Mouse (Mus musculus): ENCODE results near the gene Ppp1r9b. TPM values are rescaled to one million over a fixed set of nuclear protein-coding genes. Genes with fewer than 3 reads are reported as not detected.

The Ppp1r9b gene
- polyA plus RNA-seq, 1 experiment from 2014 or later: 18.2 TPM

- Histone ChIP-seq H3K27ac (0 out of 2 replicates have a peak overlapping the region, but pooled peaks have one; percentile 8), H3K9ac (peak overlapping the region; percentile 97), H3K4me3 (peak overlapping the region; percentile 93), H3K9me3 (no peaks in the 10 kb centered on the region), H3K36me3 (peaks cover 22% of the 10 kb centered on the region), H3K27me3 (replicated peaks) (no peaks in the 10 kb centered on the region), H3K4me2 (replicated peaks) (peak overlapping the region; percentile 88), H3K4me1 (peaks cover 60% of the 10 kb centered on the region)
- 2% methylated on average over 20 of the region's 20 CpGs for WGBS
- ATAC-seq (ENCODE audit: low FRiP score, low read depth): no peak
Observed at GRCm38 (mm10) chr11:94992480-94992753, 1.6 kb downstream of the Ppp1r9b start.

GRCm38 (mm10) chr11:94992754-94993606, 2.1 kb downstream of the Ppp1r9b start:
- H3K4me1 ChIP-seq: peaks cover 64% of the 10 kb centered on the region

GRCm38 (mm10) chr11:94994208-94994814, 3.5 kb downstream of the Ppp1r9b start:
- ATAC-seq (ENCODE audit: low FRiP score, low read depth): no peak
- Histone ChIP-seq H3K4me1 (peaks cover 59% of the 10 kb centered on the region), H3K9ac (peak overlapping the region; percentile 97), H3K9me3 (no peaks in the 10 kb centered on the region), H3K4me2 (replicated peaks) (peak overlapping the region; percentile 88), H3K27ac (no peak overlapping the region), H3K36me3 (peaks cover 40% of the 10 kb centered on the region), H3K27me3 (replicated peaks) (no peaks in the 10 kb centered on the region), H3K4me3 (peak overlapping the region; percentile 93)
- WGBS: 59% methylated on average over 10 of the region's 10 CpGs

More at GRCm38 (mm10) chr11:94992754-94993606, 2.1 kb downstream of the Ppp1r9b start:
- Histone ChIP-seq H3K27me3 (replicated peaks) (no peaks in the 10 kb centered on the region), H3K36me3 (peaks cover 27% of the 10 kb centered on the region), H3K9ac (peak overlapping the region; percentile 97), H3K27ac (no peak overlapping the region), H3K9me3 (no peaks in the 10 kb centered on the region), H3K4me3 (peak overlapping the region; percentile 93), H3K4me2 (replicated peaks) (peak overlapping the region; percentile 88)
- 2% methylated on average over 22 of the region's 22 CpGs for WGBS
- ATAC-seq (ENCODE audit: low FRiP score, low read depth): no peak

- WGBS: 87% methylated on average over 11 of the region's 11 CpGs
- H3K9me3 ChIP-seq: no peaks in the 10 kb centered on the region
- H3K36me3 ChIP-seq: peaks cover 49% of the 10 kb centered on the region
- H3K9ac ChIP-seq: peak overlapping the region; percentile 97
- ATAC-seq (ENCODE audit: low FRiP score, low read depth): no peak
- peak overlapping the region; percentile 93 for H3K4me3 ChIP-seq
- peak overlapping the region; percentile 88 for H3K4me2 ChIP-seq (replicated peaks)
- peaks cover 60% of the 10 kb centered on the region for H3K4me1 ChIP-seq
- no peak overlapping the region for H3K27ac ChIP-seq
- H3K27me3 ChIP-seq (replicated peaks): no peaks in the 10 kb centered on the region
Observed at GRCm38 (mm10) chr11:94994947-94995772, 4.3 kb downstream of the Ppp1r9b start.

GRCm38 (mm10) chr11:94996101-94996500, 5.3 kb downstream of the Ppp1r9b start:
- 0 out of 2 replicates have a peak overlapping the region, but pooled peaks have one; percentile 10 for H3K4me3 ChIP-seq
- H3K36me3 ChIP-seq: peaks cover 54% of the 10 kb centered on the region
- peaks cover 65% of the 10 kb centered on the region for H3K4me1 ChIP-seq
- H3K9me3 ChIP-seq: no peaks in the 10 kb centered on the region
- no peaks in the 10 kb centered on the region for H3K27me3 ChIP-seq (replicated peaks)
- no peak for ATAC-seq (ENCODE audit: low FRiP score, low read depth)
- H3K4me2 ChIP-seq (replicated peaks): peak overlapping the region; percentile 88
- 89% methylated on average over 8 of the region's 8 CpGs for WGBS
- H3K9ac ChIP-seq: peak overlapping the region; percentile 97; the same call in 1 of the 2 replicates
- H3K27ac ChIP-seq: no peak overlapping the region

GRCm38 (mm10) chr11:94996984-94997383, 6.1 kb downstream of the Ppp1r9b start:
- 89% methylated on average over 6 of the region's 6 CpGs for WGBS
- no peak overlapping the region for H3K27ac ChIP-seq
- no peak overlapping the region for H3K4me3 ChIP-seq
- ATAC-seq (ENCODE audit: low FRiP score, low read depth): no peak
- peaks cover 61% of the 10 kb centered on the region for H3K36me3 ChIP-seq
- H3K9me3 ChIP-seq: no peaks in the 10 kb centered on the region
- peaks cover 73% of the 10 kb centered on the region for H3K4me1 ChIP-seq
- no peaks in the 10 kb centered on the region for H3K27me3 ChIP-seq (replicated peaks)
- 0 out of 2 replicates have a peak overlapping the region, but pooled peaks have one; percentile 14 for H3K4me2 ChIP-seq (replicated peaks)
- H3K9ac ChIP-seq: no peak overlapping the region

- Histone ChIP-seq H3K36me3 (peaks cover 67% of the 10 kb centered on the region), H3K4me2 (replicated peaks) (no peak overlapping the region), H3K4me1 (peaks cover 68% of the 10 kb centered on the region), H3K4me3 (no peak overlapping the region), H3K9me3 (no peaks in the 10 kb centered on the region), H3K9ac (no peak overlapping the region), H3K27ac (no peak overlapping the region), H3K27me3 (replicated peaks) (no peaks in the 10 kb centered on the region)
- ATAC-seq (ENCODE audit: low FRiP score, low read depth): no peak
- WGBS: 74% methylated on average over 5 of the region's 5 CpGs
Observed at GRCm38 (mm10) chr11:94997596-94997995, 6.8 kb downstream of the Ppp1r9b start.

- ATAC-seq (ENCODE audit: low FRiP score, low read depth): no peak
- WGBS: 84% methylated on average over 16 of the region's 16 CpGs
- H3K9me3 ChIP-seq: no peaks in the 10 kb centered on the region
- H3K4me1 ChIP-seq: peaks cover 63% of the 10 kb centered on the region
- peaks cover 72% of the 10 kb centered on the region for H3K36me3 ChIP-seq
- H3K4me2 ChIP-seq (replicated peaks): no peak overlapping the region
- H3K27me3 ChIP-seq (replicated peaks): no peaks in the 10 kb centered on the region
- H3K9ac ChIP-seq: no peak overlapping the region
- H3K4me3 ChIP-seq: no peak overlapping the region
- H3K27ac ChIP-seq: no peak overlapping the region
Observed at GRCm38 (mm10) chr11:94998041-94998531, 7.3 kb downstream of the Ppp1r9b start.

- Histone ChIP-seq H3K27ac (peak overlapping the region; percentile 46; the same call in 1 of the 2 replicates), H3K4me1 (peaks cover 43% of the 10 kb centered on the region), H3K9ac (0 out of 2 replicates have a peak overlapping the region, but pooled peaks have one; percentile 29), H3K36me3 (peaks cover 88% of the 10 kb centered on the region), H3K27me3 (replicated peaks) (no peaks in the 10 kb centered on the region), H3K4me3 (no peak overlapping the region; the same call in 1 of the 2 replicates), H3K9me3 (no peaks in the 10 kb centered on the region), H3K4me2 (replicated peaks) (peak overlapping the region; percentile 21)
- 73% methylated on average over 8 of the region's 8 CpGs for WGBS
- no peak for ATAC-seq (ENCODE audit: low FRiP score, low read depth)
Observed at GRCm38 (mm10) chr11:95000128-95000527, 9.3 kb downstream of the Ppp1r9b start.

- H3K4me2 ChIP-seq (replicated peaks): peak overlapping the region; percentile 21
- H3K4me3 ChIP-seq: no peak overlapping the region; the same call in 1 of the 2 replicates
- H3K9ac ChIP-seq: 0 out of 2 replicates have a peak overlapping the region, but pooled peaks have one; percentile 29
- H3K27me3 ChIP-seq (replicated peaks): no peaks in the 10 kb centered on the region
- H3K27ac ChIP-seq: peak overlapping the region; percentile 46
- peaks cover 93% of the 10 kb centered on the region for H3K36me3 ChIP-seq
- H3K9me3 ChIP-seq: no peaks in the 10 kb centered on the region
- ATAC-seq (ENCODE audit: low FRiP score, low read depth): peak; percentile 1; the same call in 1 of the 2 replicates
- peaks cover 38% of the 10 kb centered on the region for H3K4me1 ChIP-seq
- 40% methylated on average over 4 of the region's 4 CpGs for WGBS
Observed at GRCm38 (mm10) chr11:95000548-95000947, 9.7 kb downstream of the Ppp1r9b start.

- no peaks in the 10 kb centered on the region for H3K9me3 ChIP-seq
- H3K4me1 ChIP-seq: peaks cover 38% of the 10 kb centered on the region
- no peaks in the 10 kb centered on the region for H3K27me3 ChIP-seq (replicated peaks)
- H3K4me2 ChIP-seq (replicated peaks): peak overlapping the region; percentile 21
- peak overlapping the region; percentile 46 for H3K27ac ChIP-seq
- H3K36me3 ChIP-seq: peaks cover 94% of the 10 kb centered on the region
- peak; percentile 68 for ATAC-seq (ENCODE audit: low FRiP score, low read depth)
- H3K4me3 ChIP-seq: no peak overlapping the region
- 0 out of 2 replicates have a peak overlapping the region, but pooled peaks have one; percentile 29 for H3K9ac ChIP-seq
- WGBS: under 1% methylated on average over 8 of the region's 8 CpGs
Observed at GRCm38 (mm10) chr11:95001058-95001457, 10.2 kb downstream of the Ppp1r9b start.
